Mouse (Mus musculus): ENCODE results near the gene Pabpc4. TPM values are rescaled to one million over a fixed set of nuclear protein-coding genes. Genes with fewer than 3 reads are reported as not detected.

The Pabpc4 gene
- polyA plus RNA-seq, 1 experiment from 2014 or later: 147 TPM

GRCm38 (mm10) chr4:123239361-123240203 lies 22.6 kb upstream of the Pabpc4 start:
- ATAC-seq (replicated peaks; ENCODE audit: low FRiP score) (peak; percentile 42; the same call in 1 of the 2 replicates), DNase-seq (ENCODE audit: low spot score) (no peak)
- Histone ChIP-seq H3K27ac (ENCODE audit: low read depth, low read length) (peak overlapping the region; percentile 47; the same call in 1 of the 2 replicates), H3K4me2 (peak overlapping the region; percentile 58), H3K4me3 (ENCODE audit: low read depth, low read length) (peak overlapping the region; percentile 29), H3K4me1 (replicated peaks; ENCODE audit: control insufficient read depth, insufficient read depth, low read length) (peaks cover 6% of the 10 kb centered on the region), H3K9ac (ENCODE audit: low read depth, low read length) (no peak overlapping the region), H3K36me3 (ENCODE audit: control insufficient read depth, insufficient read depth, low read length) (no peaks in the 10 kb centered on the region), H3K27me3 (replicated peaks; ENCODE audit: control insufficient read depth, insufficient read depth, low read length) (peaks cover 53% of the 10 kb centered on the region), H3K9me3 (ENCODE audit: control insufficient read depth, low read length) (no peaks in the 10 kb centered on the region)
- WGBS: 10% methylated on average over 57 of the region's 58 CpGs

- Histone ChIP-seq H3K4me3 (ENCODE audit: low read depth, low read length) (no peak overlapping the region), H3K4me1 (replicated peaks; ENCODE audit: control insufficient read depth, insufficient read depth, low read length) (no peaks in the 10 kb centered on the region), H3K4me2 (no peak overlapping the region), H3K9me3 (ENCODE audit: control insufficient read depth, low read length) (no peaks in the 10 kb centered on the region), H3K27me3 (replicated peaks; ENCODE audit: control insufficient read depth, insufficient read depth, low read length) (peaks cover 12% of the 10 kb centered on the region; the same call in 1 of the 2 replicates), H3K27ac (ENCODE audit: low read depth, low read length) (no peak overlapping the region), H3K36me3 (ENCODE audit: control insufficient read depth, insufficient read depth, low read length) (no peaks in the 10 kb centered on the region), H3K9ac (ENCODE audit: low read depth, low read length) (no peak overlapping the region)
- ATAC-seq (replicated peaks; ENCODE audit: low FRiP score) (no peak), DNase-seq (ENCODE audit: low spot score) (no peak)
- 78% methylated on average over 7 of the region's 7 CpGs for WGBS
Measured at GRCm38 (mm10) chr4:123246221-123246620, 15.9 kb upstream of the Pabpc4 start.

- H3K4me3 ChIP-seq (ENCODE audit: low read depth, low read length): no peak overlapping the region
- H3K9ac ChIP-seq (ENCODE audit: low read depth, low read length): no peak overlapping the region
- 88% methylated on average over 5 of the region's 5 CpGs for WGBS
- H3K36me3 ChIP-seq (ENCODE audit: control insufficient read depth, insufficient read depth, low read length): no peaks in the 10 kb centered on the region
- no peak overlapping the region for H3K4me2 ChIP-seq
- no peak overlapping the region for H3K27ac ChIP-seq (ENCODE audit: low read depth, low read length)
- H3K4me1 ChIP-seq (replicated peaks; ENCODE audit: control insufficient read depth, insufficient read depth, low read length): no peaks in the 10 kb centered on the region
- H3K9me3 ChIP-seq (ENCODE audit: control insufficient read depth, low read length): no peaks in the 10 kb centered on the region
- ATAC-seq (replicated peaks; ENCODE audit: low FRiP score): no peak
- H3K27me3 ChIP-seq (replicated peaks; ENCODE audit: control insufficient read depth, insufficient read depth, low read length): peaks cover 10% of the 10 kb centered on the region; the same call in 1 of the 2 replicates
- no peak for DNase-seq (ENCODE audit: low spot score)
Measured at GRCm38 (mm10) chr4:123246651-123247050, 15.5 kb upstream of the Pabpc4 start.

GRCm38 (mm10) chr4:123247147-123247880 lies 14.8 kb upstream of the Pabpc4 start:
- DNase-seq (ENCODE audit: low spot score) (no peak), ATAC-seq (replicated peaks; ENCODE audit: low FRiP score) (no peak)
- Histone ChIP-seq H3K4me3 (ENCODE audit: low read depth, low read length) (no peak overlapping the region), H3K27me3 (replicated peaks; ENCODE audit: control insufficient read depth, insufficient read depth, low read length) (peaks cover 10% of the 10 kb centered on the region; the same call in 1 of the 2 replicates), H3K9ac (ENCODE audit: low read depth, low read length) (no peak overlapping the region), H3K36me3 (ENCODE audit: control insufficient read depth, insufficient read depth, low read length) (no peaks in the 10 kb centered on the region), H3K27ac (ENCODE audit: low read depth, low read length) (no peak overlapping the region), H3K9me3 (ENCODE audit: control insufficient read depth, low read length) (no peaks in the 10 kb centered on the region), H3K4me1 (replicated peaks; ENCODE audit: control insufficient read depth, insufficient read depth, low read length) (no peaks in the 10 kb centered on the region), H3K4me2 (no peak overlapping the region)
- 56% methylated on average over 7 of the region's 7 CpGs for WGBS

GRCm38 (mm10) chr4:123248971-123249567 lies 13.1 kb upstream of the Pabpc4 start:
- Histone ChIP-seq H3K27me3 (replicated peaks; ENCODE audit: control insufficient read depth, insufficient read depth, low read length) (0 out of 2 replicates have a peak, but pooled peaks cover 5% of the 10 kb centered on the region), H3K27ac (ENCODE audit: low read depth, low read length) (no peak overlapping the region), H3K4me1 (replicated peaks; ENCODE audit: control insufficient read depth, insufficient read depth, low read length) (no peaks in the 10 kb centered on the region), H3K9ac (ENCODE audit: low read depth, low read length) (no peak overlapping the region), H3K36me3 (ENCODE audit: control insufficient read depth, insufficient read depth, low read length) (no peaks in the 10 kb centered on the region), H3K4me3 (ENCODE audit: low read depth, low read length) (no peak overlapping the region), H3K4me2 (no peak overlapping the region), H3K9me3 (ENCODE audit: control insufficient read depth, low read length) (no peaks in the 10 kb centered on the region)
- ATAC-seq (replicated peaks; ENCODE audit: low FRiP score) (no peak), DNase-seq (ENCODE audit: low spot score) (no peak)
- 68% methylated on average over 7 of the region's 7 CpGs for whole genome bisulfite sequencing

GRCm38 (mm10) chr4:123252214-123252613 lies 9.9 kb upstream of the Pabpc4 start:
- Histone ChIP-seq H3K4me2 (no peak overlapping the region), H3K27me3 (replicated peaks; ENCODE audit: control insufficient read depth, insufficient read depth, low read length) (0 out of 2 replicates have a peak, but pooled peaks cover 2% of the 10 kb centered on the region), H3K9me3 (ENCODE audit: control insufficient read depth, low read length) (no peaks in the 10 kb centered on the region), H3K9ac (ENCODE audit: low read depth, low read length) (no peak overlapping the region), H3K4me1 (replicated peaks; ENCODE audit: control insufficient read depth, insufficient read depth, low read length) (no peaks in the 10 kb centered on the region), H3K36me3 (ENCODE audit: control insufficient read depth, insufficient read depth, low read length) (no peaks in the 10 kb centered on the region), H3K4me3 (ENCODE audit: low read depth, low read length) (no peak overlapping the region), H3K27ac (ENCODE audit: low read depth, low read length) (no peak overlapping the region)
- DNase-seq (ENCODE audit: low spot score) (no peak), ATAC-seq (replicated peaks; ENCODE audit: low FRiP score) (no peak)
- WGBS: 89% methylated on average over 5 of the region's 5 CpGs

GRCm38 (mm10) chr4:123254617-123255016 lies 7.5 kb upstream of the Pabpc4 start:
- Histone ChIP-seq H3K4me2 (no peak overlapping the region), H3K4me3 (ENCODE audit: low read depth, low read length) (no peak overlapping the region), H3K27me3 (replicated peaks; ENCODE audit: control insufficient read depth, insufficient read depth, low read length) (0 out of 2 replicates have a peak, but pooled peaks cover 3% of the 10 kb centered on the region), H3K36me3 (ENCODE audit: control insufficient read depth, insufficient read depth, low read length) (no peaks in the 10 kb centered on the region), H3K9me3 (ENCODE audit: control insufficient read depth, low read length) (no peaks in the 10 kb centered on the region), H3K4me1 (replicated peaks; ENCODE audit: control insufficient read depth, insufficient read depth, low read length) (no peaks in the 10 kb centered on the region), H3K27ac (ENCODE audit: low read depth, low read length) (no peak overlapping the region), H3K9ac (ENCODE audit: low read depth, low read length) (no peak overlapping the region)
- DNase-seq (ENCODE audit: low spot score) (no peak), ATAC-seq (replicated peaks; ENCODE audit: low FRiP score) (no peak)
- WGBS: 22% methylated on average over 5 of the region's 5 CpGs

- 0 out of 2 replicates have a peak, but pooled peaks cover 2% of the 10 kb centered on the region for H3K4me1 ChIP-seq (replicated peaks; ENCODE audit: control insufficient read depth, insufficient read depth, low read length)
Measured at GRCm38 (mm10) chr4:123260071-123260746, 1.9 kb upstream of the Pabpc4 start.

More at GRCm38 (mm10) chr4:123260071-123260746, 1.9 kb upstream of the Pabpc4 start:
- Histone ChIP-seq H3K27ac (ENCODE audit: low read depth, low read length) (no peak overlapping the region), H3K4me3 (ENCODE audit: low read depth, low read length) (no peak overlapping the region), H3K27me3 (replicated peaks; ENCODE audit: control insufficient read depth, insufficient read depth, low read length) (0 out of 2 replicates have a peak, but pooled peaks cover 3% of the 10 kb centered on the region), H3K36me3 (ENCODE audit: control insufficient read depth, insufficient read depth, low read length) (no peaks in the 10 kb centered on the region), H3K9ac (ENCODE audit: low read depth, low read length) (no peak overlapping the region), H3K4me2 (no peak overlapping the region), H3K9me3 (ENCODE audit: control insufficient read depth, low read length) (no peaks in the 10 kb centered on the region)
- DNase-seq (ENCODE audit: low spot score): no peak
- WGBS: 29% methylated on average over 8 of the region's 8 CpGs
- ATAC-seq (replicated peaks; ENCODE audit: low FRiP score): no peak

All from liver, embryonic 11.5 days (tissue).